Mouse (Mus musculus) limb, embryonic 15.5 days (tissue): ENCODE measurements around the gene Sgk1. TPM values are rescaled to one million over a fixed set of nuclear protein-coding genes. Genes with fewer than 3 reads are reported as not detected.
A peak's percentile ranks its signal among the peaks of the same experiment; 100 is the strongest.

ENCODE experiments used
- ATAC-seq: fragments of 200-750 bp; cut with Nextera tagmentation; 2 replicates; pipeline ENCODE4 v1.8.0; 2017; ENCODE audit warnings: low read depth, moderate TSS enrichment; ENCODE audit not compliant: insufficient number of reproducible peaks, low FRiP score, low TSS enrichment
- H3K27ac ChIP-seq: fragments of 300-500 bp; sonication (generic); 2 replicates; pipeline ENCODE4 v1.5.1; 2015; ENCODE audit warnings: moderate library complexity, mild to moderate bottlenecking, inconsistent platforms
- H3K27me3 ChIP-seq: fragments of 300-500 bp; sonication (generic); 2 replicates; pipeline ENCODE4 v1.6.1; 2015; ENCODE audit warnings: inconsistent platforms
- H3K36me3 ChIP-seq: fragments of 300-500 bp; sonication (generic); 2 replicates; pipeline ENCODE4 v1.6.1; 2015; ENCODE audit warnings: inconsistent platforms
- H3K4me1 ChIP-seq: fragments of 300-500 bp; sonication (generic); 2 replicates; pipeline ENCODE4 v1.6.1; 2015; ENCODE audit warnings: inconsistent platforms
- H3K4me2 ChIP-seq: fragments of 300-500 bp; sonication (generic); 2 replicates; pipeline ENCODE4 v1.6.1; 2015; ENCODE audit warnings: mild to moderate bottlenecking, inconsistent platforms
- H3K4me3 ChIP-seq: fragments of 300-500 bp; sonication (generic); 2 replicates; pipeline ENCODE4 v1.5.1; 2015; ENCODE audit warnings: mild to moderate bottlenecking, inconsistent platforms
- H3K9ac ChIP-seq: fragments of 300-500 bp; sonication (generic); 2 replicates; pipeline ENCODE4 v1.6.1; 2015; ENCODE audit warnings: inconsistent platforms
- H3K9me3 ChIP-seq: fragments of 300-500 bp; sonication (generic); 2 replicates; pipeline ENCODE4 v1.6.1; 2016; ENCODE audit warnings: inconsistent platforms
- WGBS: fragments of 180-500 bp; shearing (Covaris S2); methylation state at CpG from one replicate; pipeline ENCODE4 v1.1.7; 2015; 5-methylcytosine and 5-hydroxymethylcytosine counted together
- polyA plus RNA-seq: library from polyadenylated mRNA; unstranded; fragments of >200 nt; fragmentation: Nextera tagmentation; extraction: Ambion mirVana; gene quantifications from 2 replicates; pipeline ENCODE4 v1.2.1, GENCODE M21; 2015

The Sgk1 gene
- polyA plus RNA-seq: 45.9 and 46.0 TPM in 2 replicates

- Histone ChIP-seq H3K4me2 (peak within 1 kb of the TSS; percentile 77), H3K4me3 (peak within 1 kb of the TSS; percentile 43), H3K27me3 (peaks cover 8% of the 10 kb centered on the region; the same call in 1 of the 2 replicates), H3K27ac (no peak within 1 kb of the TSS), H3K9ac (peak within 1 kb of the TSS; percentile 15; the same call in 1 of the 2 replicates), H3K4me1 (peaks cover 16% of the 10 kb centered on the region), H3K9me3 (no peaks in the 10 kb centered on the region), H3K36me3 (no peaks in the 10 kb centered on the region)
- 3% methylated on average over 36 of the region's 36 CpGs for WGBS
- no peak for ATAC-seq
Observed at GRCm38 (mm10) chr10:21882184-21883081, at the start of gene Sgk1. Gene Sgk1 (plus strand): TSS chr10:21882184.

GRCm38 (mm10) chr10:21832282-21832681 is 49.7 kb upstream of the Sgk1 start:
- Histone ChIP-seq H3K4me3 (no peak overlapping the region), H3K4me1 (peaks cover 6% of the 10 kb centered on the region; the same call in 1 of the 2 replicates), H3K9ac (no peak overlapping the region), H3K36me3 (no peaks in the 10 kb centered on the region), H3K4me2 (no peak overlapping the region), H3K9me3 (no peaks in the 10 kb centered on the region), H3K27ac (no peak overlapping the region), H3K27me3 (no peaks in the 10 kb centered on the region)
- ATAC-seq: no peak
- WGBS: 75% methylated on average over 2 of the region's 2 CpGs

DNA sequence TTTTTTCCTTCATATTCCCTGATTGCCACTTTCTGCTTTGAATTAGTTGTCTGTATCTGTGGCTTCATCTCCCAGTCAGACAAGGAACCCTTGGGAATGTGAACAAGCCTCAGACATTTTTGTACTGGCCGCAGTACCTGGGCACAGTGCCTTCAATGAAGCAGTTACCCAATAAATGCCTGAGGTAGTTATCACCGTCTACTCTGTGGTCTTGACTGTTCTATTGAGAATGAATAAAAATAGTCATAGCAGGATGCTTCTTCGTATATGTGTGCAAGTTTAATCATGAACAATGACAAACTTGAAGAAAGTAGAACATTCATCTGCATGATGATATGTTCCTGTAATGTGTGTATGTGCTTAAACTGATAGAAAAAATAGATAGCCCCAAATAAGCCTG is 48.2 kb upstream of the Sgk1 start:
- Histone ChIP-seq H3K9me3 (no peaks in the 10 kb centered on the region), H3K4me2 (no peak overlapping the region), H3K4me1 (peaks cover 6% of the 10 kb centered on the region; the same call in 1 of the 2 replicates), H3K36me3 (no peaks in the 10 kb centered on the region), H3K4me3 (no peak overlapping the region), H3K27me3 (no peaks in the 10 kb centered on the region), H3K27ac (no peak overlapping the region), H3K9ac (no peak overlapping the region)
- no peak for ATAC-seq
- 61% methylated on average over 3 of the region's 3 CpGs for WGBS

DNA sequence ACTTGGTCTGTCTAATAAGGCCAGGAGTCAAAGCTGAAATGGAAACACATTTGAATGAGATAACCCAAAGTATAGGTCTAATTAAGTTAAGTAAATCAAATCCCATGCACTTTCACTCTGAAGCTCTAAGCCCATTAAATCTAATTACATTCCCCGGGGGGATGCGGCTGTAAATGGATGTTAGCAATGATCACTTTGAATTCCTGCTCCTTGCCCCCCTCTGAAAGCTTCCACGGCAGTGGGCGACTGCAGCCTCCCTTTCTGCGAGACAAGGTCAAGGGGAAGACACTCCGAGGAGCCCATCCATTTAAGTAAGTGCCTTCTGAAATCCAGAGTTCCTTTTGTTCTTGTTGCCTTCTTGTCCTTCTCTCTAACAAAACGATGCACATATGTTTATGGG is 46.9 kb upstream of the Sgk1 start:
- Histone ChIP-seq H3K4me2 (no peak overlapping the region), H3K4me1 (no peaks in the 10 kb centered on the region), H3K27me3 (no peaks in the 10 kb centered on the region), H3K9ac (no peak overlapping the region), H3K9me3 (no peaks in the 10 kb centered on the region), H3K4me3 (no peak overlapping the region), H3K27ac (no peak overlapping the region), H3K36me3 (no peaks in the 10 kb centered on the region)
- ATAC-seq: no peak
- 35% methylated on average over 7 of the region's 7 CpGs for WGBS

DNA sequence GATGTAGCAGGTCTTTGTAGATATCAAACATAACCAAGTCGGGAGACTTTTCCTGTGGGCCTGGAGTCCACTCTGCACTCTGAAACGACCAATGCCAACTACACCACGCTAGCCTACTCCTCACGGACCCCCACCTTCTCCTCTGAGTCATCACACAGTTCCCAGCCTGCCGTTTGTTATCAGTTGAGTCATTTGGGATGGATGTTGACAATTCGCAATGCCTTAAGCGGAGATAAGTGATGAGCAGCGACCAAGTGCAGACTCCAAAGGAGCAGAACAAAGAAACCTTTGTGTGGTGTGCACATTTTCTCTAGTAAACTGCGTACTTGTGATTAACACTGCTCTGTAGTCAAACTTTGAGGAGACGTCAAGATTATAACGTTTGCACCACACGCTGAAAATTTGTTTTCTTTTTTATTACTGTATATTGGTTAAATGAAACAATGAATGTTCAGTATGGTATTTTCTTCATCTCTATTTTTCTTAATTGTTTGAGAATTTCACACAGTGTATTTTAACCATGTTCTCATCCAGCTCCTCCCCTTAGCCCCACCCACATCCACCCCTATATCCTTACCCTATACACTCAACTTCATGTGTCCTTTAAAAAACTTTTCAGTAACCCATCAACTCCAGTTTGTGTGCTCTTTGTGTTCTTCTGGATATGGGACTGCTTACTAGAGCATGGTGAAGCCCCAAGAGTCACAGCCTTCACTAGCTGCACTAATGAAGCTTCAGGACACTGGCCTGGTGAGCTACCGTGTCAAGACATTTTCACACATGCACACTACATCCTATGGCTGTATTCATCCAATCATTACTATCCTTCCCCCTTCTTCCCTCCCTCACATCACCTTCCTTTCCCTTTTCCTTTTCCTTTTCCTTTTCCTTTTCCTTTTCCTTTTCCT is 42.5 kb upstream of the Sgk1 start:
- Histone ChIP-seq H3K36me3 (no peaks in the 10 kb centered on the region), H3K9ac (no peak overlapping the region), H3K4me2 (no peak overlapping the region), H3K4me1 (no peaks in the 10 kb centered on the region), H3K4me3 (no peak overlapping the region), H3K9me3 (no peaks in the 10 kb centered on the region; the same call in 1 of the 2 replicates), H3K27me3 (no peaks in the 10 kb centered on the region), H3K27ac (no peak overlapping the region)
- no peak for ATAC-seq
- 77% methylated on average over 13 of the region's 13 CpGs for WGBS

- no peaks in the 10 kb centered on the region; the same call in 1 of the 2 replicates for H3K9me3 ChIP-seq
- no peak overlapping the region for H3K9ac ChIP-seq
- no peaks in the 10 kb centered on the region for H3K4me1 ChIP-seq
- H3K27ac ChIP-seq: no peak overlapping the region
- WGBS: 71% methylated on average over 6 of the region's 6 CpGs
- no peak overlapping the region for H3K4me3 ChIP-seq
- no peaks in the 10 kb centered on the region for H3K36me3 ChIP-seq
- H3K27me3 ChIP-seq: no peaks in the 10 kb centered on the region
- H3K4me2 ChIP-seq: no peak overlapping the region
- no peak for ATAC-seq
Observed at GRCm38 (mm10) chr10:21843326-21843725, 38.7 kb upstream of the Sgk1 start.

- ATAC-seq: no peak
- H3K27ac ChIP-seq: no peak overlapping the region
- no peak overlapping the region for H3K4me2 ChIP-seq
- H3K4me1 ChIP-seq: no peaks in the 10 kb centered on the region
- no peak overlapping the region for H3K9ac ChIP-seq
- no peak overlapping the region for H3K4me3 ChIP-seq
- H3K36me3 ChIP-seq: no peaks in the 10 kb centered on the region
- no peaks in the 10 kb centered on the region for H3K27me3 ChIP-seq
- WGBS: 91% methylated on average over 8 of the region's 8 CpGs
- no peaks in the 10 kb centered on the region; the same call in 1 of the 2 replicates for H3K9me3 ChIP-seq
Observed at GRCm38 (mm10) chr10:21843861-21844260, 38.1 kb upstream of the Sgk1 start.

DNA sequence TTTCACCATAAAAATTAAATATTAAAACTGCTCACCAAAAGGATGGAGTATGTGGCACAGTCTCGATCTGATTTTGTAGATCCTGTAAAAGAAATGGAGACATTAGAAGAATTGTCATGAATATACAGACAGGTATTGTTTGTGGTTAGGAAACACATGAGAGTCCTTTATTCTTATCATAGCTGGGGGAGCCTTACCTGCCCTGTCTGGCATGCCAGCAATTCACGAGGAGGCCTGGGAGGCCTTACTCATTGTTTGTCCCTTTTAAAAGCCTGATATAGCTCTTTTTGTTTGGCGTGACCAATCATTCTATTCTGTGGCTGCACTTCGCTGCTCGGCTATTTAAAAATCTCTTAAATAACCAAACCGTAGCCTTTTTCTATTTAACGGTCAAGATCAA is 37.6 kb upstream of the Sgk1 start:
- Histone ChIP-seq H3K4me1 (no peaks in the 10 kb centered on the region), H3K27me3 (no peaks in the 10 kb centered on the region), H3K4me3 (no peak overlapping the region), H3K4me2 (no peak overlapping the region), H3K9ac (no peak overlapping the region), H3K27ac (no peak overlapping the region), H3K36me3 (no peaks in the 10 kb centered on the region), H3K9me3 (no peaks in the 10 kb centered on the region; the same call in 1 of the 2 replicates)
- ATAC-seq: no peak
- WGBS: 63% methylated on average over 7 of the region's 7 CpGs

GRCm38 (mm10) chr10:21845601-21846282 is 36.2 kb upstream of the Sgk1 start:
- Histone ChIP-seq H3K9ac (no peak overlapping the region), H3K27me3 (no peaks in the 10 kb centered on the region), H3K9me3 (no peaks in the 10 kb centered on the region; the same call in 1 of the 2 replicates), H3K27ac (no peak overlapping the region), H3K36me3 (no peaks in the 10 kb centered on the region), H3K4me3 (no peak overlapping the region), H3K4me1 (no peaks in the 10 kb centered on the region), H3K4me2 (no peak overlapping the region)
- ATAC-seq: no peak
- 74% methylated on average over 10 of the region's 10 CpGs for WGBS

GRCm38 (mm10) chr10:21846366-21846765 is 35.6 kb upstream of the Sgk1 start:
- no peaks in the 10 kb centered on the region for H3K9me3 ChIP-seq
- no peak overlapping the region for H3K27ac ChIP-seq
- H3K4me1 ChIP-seq: no peaks in the 10 kb centered on the region; the same call in 1 of the 2 replicates
- H3K27me3 ChIP-seq: no peaks in the 10 kb centered on the region
- no peak overlapping the region for H3K9ac ChIP-seq
- H3K4me2 ChIP-seq: no peak overlapping the region
- no peaks in the 10 kb centered on the region for H3K36me3 ChIP-seq
- ATAC-seq: no peak
- no peak overlapping the region for H3K4me3 ChIP-seq
- 83% methylated on average over 9 of the region's 9 CpGs for WGBS

GRCm38 (mm10) chr10:21847026-21847820 is 34.8 kb upstream of the Sgk1 start:
- 62% methylated on average over 11 of the region's 11 CpGs for WGBS
- Histone ChIP-seq H3K36me3 (no peaks in the 10 kb centered on the region), H3K4me2 (no peak overlapping the region), H3K4me1 (no peaks in the 10 kb centered on the region; the same call in 1 of the 2 replicates), H3K9ac (no peak overlapping the region), H3K27me3 (no peaks in the 10 kb centered on the region), H3K4me3 (no peak overlapping the region), H3K27ac (peak overlapping the region; percentile 29; the same call in 1 of the 2 replicates), H3K9me3 (no peaks in the 10 kb centered on the region)
- ATAC-seq: no peak
